Mouse (Mus musculus) kidney, adult 2 months (tissue): ENCODE data around the gene Utp3.

Source experiments
- CTCF ChIP-seq: fragments of 200-500 bp; conservative IDR thresholded peaks from 2 replicates; pipeline ENCODE4 v1.5.1; 2011; ENCODE audit warnings: low read depth, mild to moderate bottlenecking, control low read depth, low read length, moderate library complexity, mixed read lengths; ENCODE audit not compliant: insufficient read depth, insufficient read length
- POLR2A ChIP-seq: fragments of 200-500 bp; IDR thresholded peaks from one replicate; pipeline ENCODE4 v1.6.1; 2011; ENCODE audit warnings: low read depth, low read length, control low read depth

- no peak for TF ChIP-seq CTCF
- TF ChIP-seq POLR2A, result no peak
Observed at GRCm38 (mm10) chr5:88565148-88566033, 11.1 kb downstream of the Utp3 start.
